Mouse (Mus musculus): ENCODE data around the gene Vmn1r30.

The Vmn1r30 gene

GRCm38 (mm10) chr6:58443285-58443684, at the start of gene Vmn1r30:
TSS of gene Vmn1r30 (minus strand) at chr6:58443385.
- DNase-seq (ENCODE audit: low spot score in 2 of 2) = no peak

- no peak for DNase-seq (ENCODE audit: low spot score in 2 of 2)
Observed at GRCm38 (mm10) chr6:58475230-58475629, 32.0 kb upstream of the Vmn1r30 start, which contains the start of gene Vmn1r31. TSS of gene Vmn1r31 (minus strand) at chr6:58475330.

Data from frontal cortex, postnatal 10 days (tissue).